Mouse (Mus musculus): ENCODE results near the gene Pkn1. TPM values are rescaled to one million over a fixed set of nuclear protein-coding genes. Genes with fewer than 3 reads are reported as not detected.

Pkn1 gene
- polyA plus RNA-seq, 1 experiment from 2014 or later: 27.1 TPM

Small RNAs within 50 kb of the gene (microRNA-seq; reads per million reads assigned to microRNA genes)
- gene Mir1668: not detected

Other genes starting within 250 kb of the Pkn1 start
- 268 and 277 TPM in 2 replicates for gene Scoc, start 240.8 kb downstream of the Pkn1 start, polyA plus RNA-seq (2015; fragmentation: Nextera tagmentation; extraction: Ambion mirVana)
- 0.04 TPM in 1 of 2 replicates, not detected in the other for gene Olfr370, start 163.4 kb downstream of the Pkn1 start, polyA plus RNA-seq (2015; fragmentation: Nextera tagmentation; extraction: Ambion mirVana)
- gene Ndufb7, start 132.5 kb downstream of the Pkn1 start, polyA plus RNA-seq (2015; fragmentation: Nextera tagmentation; extraction: Ambion mirVana): 333 and 340 TPM in 2 replicates
- gene Tecr, start 91.2 kb downstream of the Pkn1 start, polyA plus RNA-seq (2015; fragmentation: Nextera tagmentation; extraction: Ambion mirVana): 1,382 and 1,396 TPM in 2 replicates
- gene Dnajb1, start 91.0 kb downstream of the Pkn1 start, polyA plus RNA-seq (2015; fragmentation: Nextera tagmentation; extraction: Ambion mirVana): 58.1 and 60.9 TPM in 2 replicates
- 132 and 133 TPM in 2 replicates for gene Gipc1, start 46.5 kb downstream of the Pkn1 start, polyA plus RNA-seq (2015; fragmentation: Nextera tagmentation; extraction: Ambion mirVana)
- 1.00 and 1.0 TPM in 2 replicates for gene Ptger1, start 32.5 kb downstream of the Pkn1 start, polyA plus RNA-seq (2015; fragmentation: Nextera tagmentation; extraction: Ambion mirVana)
- 97.5 and 105 TPM in 2 replicates for gene Ddx39, start 16.0 kb upstream of the Pkn1 start, polyA plus RNA-seq (2015; fragmentation: Nextera tagmentation; extraction: Ambion mirVana)
- gene Adgre5, start 42.1 kb upstream of the Pkn1 start, polyA plus RNA-seq (2015; fragmentation: Nextera tagmentation; extraction: Ambion mirVana): 11.0 and 13.4 TPM in 2 replicates
- gene Adgrl1, start 200.9 kb upstream of the Pkn1 start, polyA plus RNA-seq (2015; fragmentation: Nextera tagmentation; extraction: Ambion mirVana): 56.8 and 62.0 TPM in 2 replicates

Data from hindbrain, embryonic 15.5 days (tissue).